Mouse (Mus musculus) B cell, adult 2 months (primary cell): ENCODE measurements at regions not wholly inside any gene's neighbourhood (a gene's known extent, or its start where the extent isn't known, plus 50 kb on each side); places are given as distances from the start of the nearest gene placed in this dataset.

Source experiments
- DNase-seq, 2 experiments: peaks; one replicate each; pipeline ENCODE4 v3.0.0; 2022

DNA sequence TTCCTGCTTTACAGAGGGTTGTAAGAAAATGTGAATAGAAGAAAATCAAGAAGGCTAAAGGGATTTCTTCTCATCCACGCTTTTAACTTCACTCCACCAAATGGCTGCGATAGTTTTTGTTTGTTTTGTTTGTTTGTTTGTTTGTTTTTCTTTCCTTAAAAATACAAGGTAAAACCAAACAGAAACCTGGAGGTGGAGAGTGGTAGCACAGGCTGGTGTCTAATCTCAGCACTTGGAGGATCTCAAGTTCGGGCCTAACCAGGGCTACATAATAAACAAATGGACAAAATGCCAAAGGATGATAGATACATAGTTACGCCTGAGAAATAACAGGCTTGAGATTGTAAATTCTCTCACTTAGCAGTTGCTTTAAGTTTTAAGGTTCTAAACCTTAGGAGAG is 50.8 kb upstream of the Mboat1 start:
- peak; percentile 6 to 13 for DNase-seq

DNA sequence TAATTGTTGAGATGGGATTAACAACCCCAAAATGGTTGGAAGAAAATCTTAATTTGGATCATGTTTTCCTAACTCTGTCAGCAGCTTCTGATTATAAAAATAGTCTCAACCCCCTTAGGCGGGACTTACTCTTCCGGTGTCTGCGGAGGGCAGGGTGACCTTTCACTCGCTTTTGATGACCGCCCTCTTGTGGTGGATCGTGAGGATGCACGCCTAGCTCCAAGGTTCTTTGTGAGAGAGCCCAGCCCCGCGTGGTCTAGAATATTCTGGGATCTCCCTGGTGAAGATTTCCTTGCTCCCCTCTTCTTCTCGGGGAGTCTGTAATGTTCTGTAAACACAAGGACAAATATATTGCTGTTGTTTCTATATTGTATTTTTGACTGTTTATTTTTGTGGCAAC is 51.3 kb upstream of the Mboat1 start:
- peak; percentile 85 to 87 for DNase-seq

DNA sequence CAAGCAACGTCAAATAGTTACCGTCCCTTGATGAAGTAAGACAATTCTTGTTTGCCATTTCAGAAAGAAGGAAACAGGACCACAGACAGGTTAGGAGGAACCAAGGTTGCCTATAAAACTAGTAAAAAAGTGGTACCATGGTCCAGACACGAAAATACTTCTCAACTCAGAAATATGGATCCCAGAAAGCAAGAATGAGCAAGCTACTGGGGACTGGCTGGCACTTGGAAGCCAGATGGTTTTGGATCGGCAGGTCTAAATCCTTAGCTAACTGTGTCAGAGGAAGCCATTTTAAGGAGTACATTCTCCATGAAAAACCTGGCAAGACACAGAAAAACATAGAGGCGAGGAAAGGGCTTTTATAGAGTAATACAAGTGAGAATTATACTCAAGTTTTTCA is 51.9 kb upstream of the Mboat1 start:
- no peak for DNase-seq

DNA sequence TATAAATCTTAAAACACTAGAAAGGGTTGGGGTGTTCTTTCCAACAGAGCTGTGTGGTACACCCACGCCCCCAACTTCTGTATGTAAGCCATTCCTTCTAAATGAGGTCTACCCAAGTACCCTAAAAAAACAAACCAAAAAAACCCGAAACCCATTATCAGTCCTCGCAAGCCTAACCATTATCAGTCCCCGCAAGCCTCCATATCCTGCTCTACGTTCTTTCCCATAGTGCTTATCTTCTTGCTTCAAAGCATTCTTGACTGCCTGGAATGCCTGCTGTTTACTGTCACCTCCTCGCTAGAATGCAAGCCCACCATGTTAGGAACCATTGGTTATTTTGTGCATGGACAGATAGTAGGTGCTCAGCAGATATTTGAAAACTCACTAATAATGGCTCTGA is 52.3 kb upstream of the Mboat1 start:
- no peak for DNase-seq

DNA sequence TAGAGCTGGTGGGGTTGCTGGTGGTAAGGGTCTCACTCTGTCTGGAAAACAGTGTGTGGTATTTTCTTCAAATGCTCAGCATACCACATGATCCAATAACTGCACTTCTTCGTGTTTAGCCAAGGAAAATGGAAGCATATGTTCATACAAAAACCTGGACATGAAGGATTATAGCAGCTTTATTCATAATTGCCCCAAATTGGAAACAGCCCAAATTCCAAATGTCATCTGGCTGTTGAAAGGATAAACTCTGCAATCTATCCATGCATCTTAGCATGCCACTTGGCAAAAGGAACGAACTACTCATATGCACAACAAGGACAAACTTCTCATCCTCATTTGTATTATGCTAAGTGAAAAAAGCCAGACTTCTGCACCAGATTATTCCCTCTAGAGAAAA is 53.5 kb upstream of the Mboat1 start:
- DNase-seq, result no peak

DNA sequence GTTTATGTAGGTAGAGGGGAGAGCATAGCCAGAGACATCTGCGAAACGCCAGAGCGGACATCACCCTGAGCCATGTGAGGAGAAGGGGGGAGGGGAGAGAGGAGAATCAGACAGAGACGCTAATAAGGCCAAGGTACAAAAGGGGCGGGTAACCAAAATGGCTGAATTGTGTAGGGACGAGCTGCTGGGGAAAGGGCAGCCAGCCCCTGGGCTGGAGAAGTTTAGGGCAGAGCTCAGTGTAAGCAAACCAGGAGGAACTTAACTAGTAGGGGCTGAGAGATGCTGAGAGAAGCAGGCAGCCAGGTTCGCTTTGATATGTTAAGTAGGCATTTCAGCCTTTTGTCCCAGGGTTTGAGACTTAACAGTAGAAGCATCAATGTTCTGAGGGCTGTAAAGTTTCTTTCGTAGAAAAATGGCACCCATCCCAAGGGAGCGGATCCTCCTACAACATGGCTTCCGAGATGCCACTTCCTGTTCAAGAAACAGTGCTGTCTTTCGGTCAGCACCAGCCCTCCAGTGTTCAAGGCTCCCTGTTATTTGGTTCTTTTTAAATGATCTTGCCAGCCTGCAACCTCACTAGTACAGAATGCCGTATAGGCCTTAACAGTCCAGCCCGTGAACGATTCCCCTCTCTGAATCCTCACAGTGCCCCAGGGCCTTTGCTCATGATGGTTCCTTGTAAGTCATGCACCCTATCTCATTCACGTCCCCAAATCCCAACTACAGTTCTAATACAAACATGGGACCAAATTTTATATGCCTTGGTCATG is 55.4 kb upstream of the Mboat1 start:
- DNase-seq, result no peak

DNA sequence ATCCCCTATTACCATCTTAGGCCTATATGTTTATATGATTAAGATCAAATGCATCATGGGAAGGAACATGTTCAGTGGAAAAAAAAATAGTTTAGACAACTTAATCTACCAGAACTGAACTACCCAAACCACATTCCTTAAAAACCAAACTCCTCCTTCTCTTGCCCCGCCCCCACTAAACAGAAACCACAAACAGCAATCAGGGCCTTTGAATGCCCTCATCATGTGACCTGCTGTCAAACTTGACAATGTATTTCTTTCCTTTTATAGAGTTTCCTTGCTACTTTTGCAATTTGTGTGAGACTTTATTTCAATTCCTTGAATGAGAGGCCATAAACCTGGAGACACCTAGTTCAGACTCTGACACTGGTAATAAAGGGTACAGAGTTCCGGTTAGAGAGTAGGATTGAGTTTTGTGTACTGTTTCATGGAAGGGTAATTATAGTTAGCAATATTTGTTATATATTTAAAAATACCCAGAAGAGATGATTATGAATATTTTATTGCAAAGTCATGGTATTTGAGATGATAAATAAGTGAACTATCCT is 61.7 kb upstream of the Mboat1 start:
- no peak for DNase-seq

DNA sequence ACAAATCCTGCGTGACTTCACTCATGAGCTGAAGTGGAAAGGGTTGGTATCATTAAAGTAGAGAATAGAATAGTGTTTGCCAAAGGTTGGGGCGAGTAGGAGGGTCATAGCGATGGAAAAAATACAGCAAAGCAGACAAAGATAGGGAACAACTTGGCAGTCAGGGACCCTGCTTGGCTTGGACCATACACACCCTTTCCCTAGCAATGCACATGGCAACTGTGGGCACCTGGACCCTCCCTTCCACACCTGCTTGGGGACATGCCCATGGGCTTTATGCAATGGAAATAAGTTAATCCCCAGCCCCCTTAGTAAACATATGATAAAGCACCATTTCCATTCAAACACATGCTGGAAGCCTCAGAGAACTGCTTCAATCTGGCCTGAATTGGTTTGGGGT is 62.2 kb upstream of the Mboat1 start:
- DNase-seq, result no peak

DNA sequence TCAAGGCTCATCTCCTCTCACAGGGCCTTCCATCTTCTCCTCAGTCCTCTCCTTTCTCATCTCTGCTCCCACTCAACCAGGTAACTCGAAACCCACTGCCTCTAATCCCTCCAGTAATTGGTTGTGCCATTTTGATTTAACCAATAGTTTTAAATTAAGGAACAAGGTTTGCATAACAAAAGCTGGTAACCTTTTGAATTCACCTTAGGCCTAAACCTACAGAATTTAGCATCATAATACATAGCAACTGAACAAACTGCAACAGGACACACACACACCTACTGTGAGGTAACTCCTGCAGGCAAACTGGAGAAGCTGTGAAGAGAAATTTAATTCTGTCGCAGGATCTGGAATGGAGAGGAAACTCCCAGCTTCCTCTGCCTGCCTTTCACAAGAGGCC is 66.9 kb upstream of the Mboat1 start:
- no peak for DNase-seq

DNA sequence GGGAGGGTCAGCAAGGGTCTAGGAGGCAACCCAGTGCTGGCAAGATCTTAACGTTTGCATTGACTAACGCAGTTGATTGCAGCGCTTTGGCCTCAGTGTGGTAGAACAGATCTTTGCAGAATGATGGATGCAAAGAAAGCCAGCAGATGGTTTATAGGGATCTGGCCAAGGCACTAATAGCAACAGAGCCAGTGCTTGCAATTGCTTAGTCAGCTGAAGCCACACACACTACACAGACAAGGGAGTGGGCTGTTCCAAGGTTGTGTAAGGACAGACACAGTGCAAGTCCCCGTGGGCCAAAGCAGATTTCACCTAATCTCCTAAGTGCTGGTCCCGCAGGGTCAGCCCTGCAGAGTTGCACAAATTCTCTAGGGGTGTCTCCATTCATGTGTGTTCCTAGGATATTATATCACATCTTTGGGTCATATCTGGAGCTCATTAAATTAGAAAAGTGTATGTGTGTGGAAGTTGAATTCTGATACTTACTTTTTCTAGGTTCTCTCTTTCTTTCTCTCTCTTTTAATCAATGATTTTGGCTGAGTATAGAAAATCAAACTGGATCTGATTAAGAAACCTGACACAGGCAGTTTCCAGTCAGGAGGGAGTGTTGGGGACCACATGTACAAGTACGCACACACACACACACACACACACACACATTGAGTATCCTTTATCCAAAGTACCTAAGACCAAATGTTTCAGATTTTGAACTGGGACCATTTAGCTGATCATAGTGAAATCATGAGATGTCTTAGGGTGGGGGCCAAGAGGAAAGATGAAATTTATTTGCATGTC is 68.5 kb upstream of the Mboat1 start:
- DNase-seq, result no peak

DNA sequence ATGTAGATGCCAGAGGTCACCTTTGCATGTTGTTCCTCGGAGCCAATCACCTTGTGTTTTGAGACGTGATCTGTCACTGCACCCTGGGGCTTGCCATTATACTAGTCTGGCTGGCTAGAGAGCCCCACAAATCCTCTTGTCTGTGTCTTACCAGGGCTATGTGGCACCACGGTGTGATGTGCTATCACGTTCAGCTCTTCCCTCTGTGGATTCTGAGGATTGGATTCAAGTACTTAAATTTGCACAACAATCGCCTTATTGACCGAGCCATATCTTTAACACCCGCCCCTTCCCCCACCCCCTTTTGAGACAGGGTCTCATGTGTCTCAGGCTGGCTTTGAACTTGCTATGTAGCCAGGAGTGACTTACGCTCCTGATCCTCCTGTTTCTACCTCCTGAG is 70.8 kb upstream of the Mboat1 start:
- DNase-seq, result no peak

DNA sequence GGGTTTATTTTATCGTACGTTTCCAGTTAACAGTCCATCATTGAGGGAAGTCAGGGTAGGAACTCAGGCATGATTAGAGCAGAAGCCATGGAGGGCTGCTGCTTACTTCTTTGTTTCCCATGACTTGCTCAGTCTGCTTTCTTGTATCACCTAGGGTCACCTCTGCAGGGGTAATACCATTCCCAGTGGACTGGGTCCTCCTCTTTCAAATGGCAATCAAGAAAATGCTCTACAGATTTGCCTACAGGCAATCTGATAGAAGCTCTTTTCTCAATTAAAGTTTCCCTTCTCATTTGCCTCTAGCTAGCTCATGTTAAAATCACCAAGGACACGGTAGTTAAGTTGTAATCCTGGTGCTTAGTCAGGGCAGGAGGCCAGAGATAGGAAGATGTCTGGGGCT is 72.5 kb upstream of the Mboat1 start:
- no peak for DNase-seq

DNA sequence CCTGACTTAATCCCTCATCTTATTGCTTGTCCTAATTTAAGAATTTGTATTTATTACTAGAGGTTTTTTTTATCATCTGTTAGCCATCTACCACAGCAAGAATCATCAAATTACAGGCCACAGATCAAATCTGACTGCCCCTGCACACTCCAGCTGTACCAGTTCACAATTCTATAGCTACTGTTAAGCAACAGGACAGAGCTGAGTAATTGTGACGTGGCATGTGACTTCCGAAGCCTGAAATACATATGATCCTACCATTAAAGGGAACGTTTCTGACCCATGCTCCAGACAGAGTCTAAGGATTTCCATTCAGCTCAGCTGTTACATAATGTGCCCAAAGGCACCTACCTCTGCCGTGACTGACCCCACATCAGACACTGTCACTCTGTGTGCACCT is 74.0 kb upstream of the Mboat1 start:
- DNase-seq, result no peak

DNA sequence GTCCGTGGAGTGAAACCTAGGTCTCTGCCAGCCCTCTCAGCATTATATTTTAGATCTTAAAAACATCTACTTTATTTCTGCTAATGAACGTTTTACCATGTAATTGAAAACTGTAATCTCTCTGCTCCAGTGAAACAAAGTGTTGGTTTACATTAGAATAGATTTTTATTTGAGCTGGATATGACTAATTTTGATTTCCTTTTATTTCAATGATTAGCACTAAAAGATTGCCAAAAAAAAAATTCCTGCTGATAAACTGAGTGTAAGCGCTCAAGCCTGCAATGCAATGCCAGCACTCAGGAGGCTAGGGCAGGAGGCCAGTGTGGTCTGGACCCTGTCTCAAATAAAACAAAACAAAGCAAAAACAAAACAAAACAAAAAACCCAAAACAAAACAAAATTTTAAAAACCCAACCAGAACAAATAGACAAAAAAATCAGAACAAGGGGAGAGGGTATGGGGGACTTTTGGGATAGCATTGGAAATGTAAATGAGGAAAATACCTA is 69.3 kb upstream of the E2f3 start:
- DNase-seq, result no peak

DNA sequence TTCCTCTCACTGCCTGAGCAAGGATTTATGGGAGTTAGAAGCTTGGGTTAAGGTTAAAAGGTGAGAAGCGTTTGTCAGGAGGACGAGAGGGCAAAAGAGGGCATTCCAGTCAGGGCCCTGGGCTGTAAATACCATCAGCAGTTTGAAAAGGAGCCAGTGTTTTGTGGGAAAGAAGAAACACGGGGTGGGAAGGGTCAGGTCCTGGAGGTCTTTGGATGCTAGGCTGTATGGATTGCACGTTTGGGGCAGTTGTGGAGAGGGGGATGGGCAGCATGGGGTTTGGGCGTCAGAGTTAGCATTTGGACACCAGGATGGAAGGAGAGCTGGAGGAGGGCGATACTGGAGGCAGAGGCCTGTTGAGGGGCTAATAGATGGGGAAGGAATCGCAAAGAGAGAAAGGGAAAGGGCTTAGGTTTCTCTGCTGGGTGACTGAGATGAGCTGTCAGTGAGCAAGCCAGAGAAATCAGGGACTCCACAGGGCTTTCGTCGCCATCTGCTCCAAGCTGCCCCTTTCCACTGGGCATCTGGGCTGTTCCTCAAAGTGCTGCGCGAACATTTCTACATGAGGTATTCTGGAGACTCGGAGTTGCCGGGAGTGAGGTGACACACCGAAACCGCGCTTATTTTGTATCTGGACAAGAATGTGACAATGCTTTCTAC is 66.2 kb upstream of the E2f3 start:
- no peak for DNase-seq

DNA sequence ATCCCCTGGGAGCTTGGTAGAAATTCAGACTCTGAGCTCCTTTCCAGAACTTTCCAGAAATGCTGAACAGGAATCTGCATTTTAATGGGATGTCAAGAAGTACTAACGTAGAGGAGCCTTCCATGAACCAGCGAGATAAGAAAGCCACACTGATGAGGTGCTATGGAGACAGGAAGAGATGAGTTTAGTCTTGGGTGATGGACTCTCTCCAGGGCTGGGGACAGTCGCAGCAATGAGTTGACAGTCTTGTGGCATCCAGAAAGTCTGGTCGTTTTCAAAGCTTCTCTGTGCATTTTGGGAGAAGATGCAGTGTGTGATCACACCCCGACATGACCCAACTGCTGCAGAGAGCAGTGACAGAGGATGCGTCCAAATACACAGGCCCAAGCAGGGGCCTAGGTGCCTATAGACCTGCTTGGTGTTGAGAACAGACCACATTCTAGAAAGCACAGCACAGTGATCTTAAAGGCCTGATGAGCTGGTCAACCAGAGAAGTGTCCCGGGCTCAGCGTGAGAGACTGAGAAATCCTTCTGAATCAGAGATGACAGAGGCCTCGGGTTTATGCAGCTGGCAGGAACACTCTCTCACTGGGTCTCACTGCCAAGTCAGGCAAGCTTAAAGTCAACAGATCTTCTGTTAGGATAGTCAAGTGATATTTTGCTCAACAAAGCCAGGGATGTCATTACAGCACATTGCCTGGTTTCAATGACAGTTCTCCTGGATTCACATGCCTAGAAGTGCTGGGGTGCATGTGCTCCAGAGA is 65.1 kb upstream of the E2f3 start:
- DNase-seq, result no peak

DNA sequence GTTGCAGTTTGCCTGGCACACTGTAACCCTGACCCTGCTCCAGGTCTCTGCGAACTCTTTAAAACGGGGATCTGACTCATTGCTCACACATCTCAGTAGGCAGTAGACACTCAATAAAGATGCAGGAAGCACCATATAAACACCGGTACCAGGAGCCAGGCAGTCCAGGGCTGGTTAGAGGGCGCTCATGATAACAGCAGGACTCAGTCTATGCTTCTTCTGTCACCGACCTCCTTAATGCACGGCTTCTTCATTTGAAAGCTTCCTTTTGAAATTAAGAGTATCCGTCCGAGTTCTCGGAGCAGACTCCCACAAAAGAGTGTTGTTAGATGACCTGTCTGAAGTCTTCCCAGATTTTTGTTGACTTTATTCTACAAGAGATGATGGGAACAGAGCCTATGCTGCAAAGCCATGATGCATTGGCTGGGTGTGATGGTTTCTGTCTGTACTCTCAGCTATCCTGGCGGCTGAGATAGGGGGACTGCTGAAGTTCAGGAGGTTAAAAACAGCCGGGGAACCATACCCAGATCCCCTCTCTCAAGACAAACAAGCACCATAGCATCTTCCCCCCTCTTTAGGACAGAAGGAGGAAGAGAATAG is 62.5 kb upstream of the E2f3 start:
- DNase-seq, result no peak

DNA sequence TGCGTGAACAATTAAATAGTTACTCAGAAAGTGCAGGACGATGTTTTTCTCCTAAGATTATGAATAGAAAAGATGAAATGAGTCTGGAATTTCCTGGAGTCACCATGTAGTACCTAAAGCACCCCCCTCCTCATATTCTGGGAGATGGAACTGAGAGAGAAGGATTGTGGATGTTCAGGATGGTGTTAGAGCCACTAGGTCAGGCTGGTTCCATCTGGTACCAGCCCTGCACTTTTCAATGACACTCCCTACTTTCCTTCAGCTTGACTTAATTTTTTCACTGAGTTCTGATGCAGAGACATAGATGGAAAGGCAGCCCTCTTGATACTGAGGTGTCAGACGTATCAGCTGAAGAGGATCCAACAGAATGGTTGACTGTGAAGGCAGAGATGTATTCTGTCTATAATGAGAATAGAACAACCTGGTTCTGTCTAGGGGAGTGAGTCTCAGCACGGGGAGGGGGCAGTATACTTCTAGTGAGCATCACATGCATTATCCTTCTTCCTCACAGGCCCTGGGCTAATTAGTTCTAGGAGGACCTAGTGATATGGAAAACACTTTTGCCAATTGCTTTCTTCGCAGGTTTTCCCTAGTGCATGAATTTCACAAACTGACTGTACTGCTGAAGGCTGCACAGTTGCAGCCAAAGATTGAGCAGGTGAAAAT is 60.8 kb upstream of the E2f3 start:
- DNase-seq, result no peak

DNA sequence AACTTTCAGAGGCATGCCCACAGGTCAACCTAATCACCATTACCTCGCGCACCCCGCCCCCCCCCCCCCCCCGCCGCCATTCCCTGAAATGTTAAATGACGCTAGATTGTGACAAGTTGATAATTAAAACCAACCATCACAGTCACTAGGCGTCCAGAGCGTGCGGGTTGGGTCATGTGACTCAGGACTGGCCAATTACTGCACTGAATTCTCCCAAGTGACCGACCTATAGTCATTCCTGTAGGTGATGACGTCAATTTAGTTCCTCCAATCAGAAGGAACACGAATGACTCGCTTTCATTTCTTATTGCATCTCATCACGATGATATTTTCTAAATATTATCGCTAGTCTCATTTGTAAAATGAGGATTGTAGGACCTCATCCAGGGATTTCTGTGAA is 60.2 kb upstream of the E2f3 start:
- no peak for DNase-seq

DNA sequence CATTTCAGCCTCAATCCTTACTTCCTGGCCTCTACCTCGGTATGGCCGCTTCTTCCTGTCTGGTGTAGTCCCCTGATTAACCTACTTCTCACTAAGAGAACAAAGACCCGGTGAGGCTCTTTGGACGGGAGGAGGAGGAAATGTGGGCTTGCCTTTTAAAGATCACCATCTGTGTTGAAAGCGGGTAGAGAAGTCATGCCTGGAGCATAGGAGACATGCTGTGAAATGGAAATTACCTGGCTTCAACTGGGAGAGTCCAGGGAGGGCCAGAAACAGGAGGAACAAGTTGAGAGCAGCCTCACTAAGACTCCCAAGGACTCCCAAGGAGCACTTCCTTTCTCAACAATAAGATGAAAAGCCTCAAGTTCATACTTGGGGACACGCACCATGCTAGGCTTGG is 59.4 kb upstream of the E2f3 start:
- no peak for DNase-seq

DNA sequence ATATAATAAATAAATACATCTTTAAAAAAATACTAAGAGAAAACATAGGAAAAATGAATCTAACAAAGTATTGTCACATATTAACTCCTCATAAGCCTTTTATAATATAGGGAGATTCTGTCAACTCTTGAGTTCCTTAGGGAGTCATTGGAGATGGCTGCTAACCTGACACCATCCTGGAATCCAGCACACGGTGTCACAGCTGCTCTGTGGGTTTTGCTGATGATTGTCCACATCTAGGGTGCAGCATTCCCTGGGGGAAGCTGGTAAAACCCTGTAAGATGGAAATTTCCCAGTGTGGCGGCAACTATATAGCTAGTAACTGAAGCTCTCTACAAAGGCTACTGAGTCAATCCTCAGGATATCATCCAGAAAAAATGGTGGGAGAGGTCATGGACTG is 58.9 kb upstream of the E2f3 start:
- no peak for DNase-seq
